Mouse (Mus musculus) embryonic facial prominence, embryonic 13.5 days (tissue): ENCODE measurements around the gene Prcd. TPM values are rescaled to one million over a fixed set of nuclear protein-coding genes. Genes with fewer than 3 reads are reported as not detected.

Source experiments
- ATAC-seq: fragments of 200-750 bp; cut with Nextera tagmentation; 2 replicates; pipeline ENCODE4 v1.8.0; 2017; ENCODE audit warnings: low read depth; ENCODE audit not compliant: insufficient number of reproducible peaks, insufficient read depth, low FRiP score, low TSS enrichment
- H3K27ac ChIP-seq: fragments of 300-500 bp; sonication (generic); 2 replicates; pipeline ENCODE4 v1.5.1; 2015; ENCODE audit warnings: moderate library complexity, mild to moderate bottlenecking, inconsistent platforms
- H3K27me3 ChIP-seq: fragments of 300-500 bp; sonication (generic); 2 replicates; pipeline ENCODE4 v1.6.1; 2015; ENCODE audit warnings: mild to moderate bottlenecking, inconsistent platforms
- H3K36me3 ChIP-seq: fragments of 300-500 bp; sonication (generic); 2 replicates; pipeline ENCODE4 v1.6.1; 2015; ENCODE audit warnings: mild to moderate bottlenecking, inconsistent platforms
- H3K4me1 ChIP-seq: fragments of 300-500 bp; sonication (generic); 2 replicates; pipeline ENCODE4 v1.6.1; 2015; ENCODE audit warnings: inconsistent platforms
- H3K4me2 ChIP-seq: fragments of 300-500 bp; sonication (generic); 2 replicates; pipeline ENCODE4 v1.6.1; 2015; ENCODE audit warnings: moderate library complexity, mild to moderate bottlenecking, inconsistent platforms
- H3K4me3 ChIP-seq: fragments of 300-500 bp; sonication (generic); 2 replicates; pipeline ENCODE4 v1.5.1; 2015; ENCODE audit warnings: mild to moderate bottlenecking, inconsistent platforms
- H3K9ac ChIP-seq: fragments of 300-500 bp; sonication (generic); 2 replicates; pipeline ENCODE4 v1.6.1; 2015; ENCODE audit warnings: mild to moderate bottlenecking, inconsistent platforms
- H3K9me3 ChIP-seq: fragments of 300-500 bp; sonication (generic); 2 replicates; pipeline ENCODE4 v1.6.1; 2016; ENCODE audit warnings: inconsistent platforms
- WGBS: fragments of 180-500 bp; shearing (Covaris S2); methylation state at CpG from one replicate; pipeline ENCODE4 v1.1.7; 2015; ENCODE audit warnings: mixed read lengths; 5-methylcytosine and 5-hydroxymethylcytosine counted together
- polyA plus RNA-seq: library from polyadenylated mRNA; unstranded; fragments of >200 nt; fragmentation: Nextera tagmentation; extraction: Ambion mirVana; gene quantifications from 2 replicates; pipeline ENCODE4 v1.2.1, GENCODE M21; 2015

Prcd gene
- polyA plus RNA-seq, 1 experiment from 2014 or later, result 0.80 TPM

- Histone ChIP-seq H3K9ac (0 out of 2 replicates have a peak overlapping the region, but pooled peaks have one; percentile 32), H3K4me2 (peak overlapping the region; percentile 95), H3K27ac (no peak overlapping the region), H3K36me3 (no peaks in the 10 kb centered on the region), H3K9me3 (no peaks in the 10 kb centered on the region), H3K4me1 (peaks cover 63% of the 10 kb centered on the region), H3K4me3 (peak overlapping the region; percentile 55; the same call in 1 of the 2 replicates), H3K27me3 (peaks cover 50% of the 10 kb centered on the region)
- WGBS, result 49% methylated on average over 25 of the region's 25 CpGs
- ATAC-seq, result no peak
Measured at GRCm38 (mm10) chr11:116652330-116653098, 820 bp upstream of the Prcd start.

- Histone ChIP-seq H3K9me3 (no peaks in the 10 kb centered on the region), H3K27me3 (peaks cover 50% of the 10 kb centered on the region), H3K36me3 (no peaks in the 10 kb centered on the region), H3K4me3 (peak overlapping the region; percentile 55), H3K9ac (peak overlapping the region; percentile 73), H3K4me2 (peak overlapping the region; percentile 95), H3K27ac (no peak overlapping the region; the same call in 1 of the 2 replicates), H3K4me1 (peaks cover 61% of the 10 kb centered on the region)
- ATAC-seq, result no peak
- under 1% methylated on average over 47 of the region's 47 CpGs for WGBS
Measured at GRCm38 (mm10) chr11:116653709-116654221, 431 bp downstream of the Prcd start.

GRCm38 (mm10) chr11:116654255-116654821, 1.0 kb downstream of the Prcd start, which contains the start of gene Cygb:
Cygb (minus strand) TSS chr11:116654313.
- H3K9ac ChIP-seq, result peak within 1 kb of the TSS; percentile 73
- peak within 1 kb of the TSS; percentile 95 for H3K4me2 ChIP-seq
- H3K4me3 ChIP-seq, result peak within 1 kb of the TSS; percentile 55
- no peak for ATAC-seq
- H3K27ac ChIP-seq, result no peak within 1 kb of the TSS; the same call in 1 of the 2 replicates
- peaks cover 46% of the 10 kb centered on the region for H3K27me3 ChIP-seq
- peaks cover 56% of the 10 kb centered on the region for H3K4me1 ChIP-seq
- no peaks in the 10 kb centered on the region for H3K36me3 ChIP-seq
- WGBS, result 6% methylated on average over 28 of the region's 28 CpGs
- H3K9me3 ChIP-seq, result no peaks in the 10 kb centered on the region

- no peak for ATAC-seq
- Histone ChIP-seq H3K4me3 (no peak overlapping the region), H3K4me2 (peak overlapping the region; percentile 60; the same call in 1 of the 2 replicates), H3K27ac (no peak overlapping the region), H3K36me3 (no peaks in the 10 kb centered on the region), H3K27me3 (peaks cover 35% of the 10 kb centered on the region), H3K4me1 (peaks cover 62% of the 10 kb centered on the region), H3K9ac (no peak overlapping the region), H3K9me3 (no peaks in the 10 kb centered on the region)
- 72% methylated on average over 16 of the region's 16 CpGs for WGBS
Measured at GRCm38 (mm10) chr11:116656348-116657191, 3.2 kb downstream of the Prcd start.

GRCm38 (mm10) chr11:116657311-116658223, 4.2 kb downstream of the Prcd start:
- Histone ChIP-seq H3K27me3 (peaks cover 25% of the 10 kb centered on the region), H3K4me1 (peaks cover 61% of the 10 kb centered on the region), H3K9me3 (no peaks in the 10 kb centered on the region), H3K9ac (peak overlapping the region; percentile 67), H3K4me3 (peak overlapping the region; percentile 41), H3K4me2 (peak overlapping the region; percentile 60), H3K27ac (peak overlapping the region; percentile 71), H3K36me3 (no peaks in the 10 kb centered on the region)
- 8% methylated on average over 22 of the region's 22 CpGs for WGBS
- ATAC-seq, result peak; percentile 83

GRCm38 (mm10) chr11:116658238-116658637, 4.9 kb downstream of the Prcd start:
- Histone ChIP-seq H3K27ac (peak overlapping the region; percentile 71), H3K27me3 (peaks cover 24% of the 10 kb centered on the region), H3K4me2 (peak overlapping the region; percentile 60), H3K4me3 (peak overlapping the region; percentile 41), H3K9ac (0 out of 2 replicates have a peak overlapping the region, but pooled peaks have one; percentile 21), H3K4me1 (peaks cover 60% of the 10 kb centered on the region), H3K36me3 (no peaks in the 10 kb centered on the region), H3K9me3 (no peaks in the 10 kb centered on the region)
- ATAC-seq, result no peak
- WGBS, result 63% methylated on average over 10 of the region's 10 CpGs

GRCm38 (mm10) chr11:116659027-116659621, 5.8 kb downstream of the Prcd start:
- peak overlapping the region; percentile 71; the same call in 1 of the 2 replicates for H3K27ac ChIP-seq
- H3K27me3 ChIP-seq, result peaks cover 18% of the 10 kb centered on the region
- ATAC-seq, result no peak
- no peak overlapping the region for H3K4me3 ChIP-seq
- peaks cover 57% of the 10 kb centered on the region for H3K4me1 ChIP-seq
- 67% methylated on average over 15 of the region's 15 CpGs for WGBS
- no peak overlapping the region for H3K4me2 ChIP-seq
- no peaks in the 10 kb centered on the region for H3K9me3 ChIP-seq
- H3K36me3 ChIP-seq, result no peaks in the 10 kb centered on the region
- H3K9ac ChIP-seq, result no peak overlapping the region

GRCm38 (mm10) chr11:116660181-116660580, 6.8 kb downstream of the Prcd start:
- H3K9me3 ChIP-seq, result no peaks in the 10 kb centered on the region
- H3K27me3 ChIP-seq, result peaks cover 8% of the 10 kb centered on the region
- peaks cover 53% of the 10 kb centered on the region for H3K4me1 ChIP-seq
- no peak for ATAC-seq
- H3K27ac ChIP-seq, result no peak overlapping the region
- 65% methylated on average over 9 of the region's 9 CpGs for WGBS
- no peaks in the 10 kb centered on the region for H3K36me3 ChIP-seq
- no peak overlapping the region for H3K4me3 ChIP-seq
- no peak overlapping the region for H3K4me2 ChIP-seq
- no peak overlapping the region for H3K9ac ChIP-seq

- no peaks in the 10 kb centered on the region for H3K9me3 ChIP-seq
- peak overlapping the region; percentile 44 for H3K9ac ChIP-seq
- no peak overlapping the region for H3K4me3 ChIP-seq
- peaks cover 8% of the 10 kb centered on the region for H3K27me3 ChIP-seq
- peak overlapping the region; percentile 28 for H3K4me2 ChIP-seq
- peak overlapping the region; percentile 28; the same call in 1 of the 2 replicates for H3K27ac ChIP-seq
- H3K36me3 ChIP-seq, result no peaks in the 10 kb centered on the region
- peaks cover 55% of the 10 kb centered on the region for H3K4me1 ChIP-seq
- ATAC-seq, result no peak
- 19% methylated on average over 13 of the region's 13 CpGs for WGBS
Measured at GRCm38 (mm10) chr11:116661291-116661947, 8.1 kb downstream of the Prcd start.
